Mouse (Mus musculus): ENCODE results near the gene Sorcs2. TPM values are rescaled to one million over a fixed set of nuclear protein-coding genes. Genes with fewer than 3 reads are reported as not detected.

The Sorcs2 gene
- total and polyA plus RNA-seq, 2 experiments from 2014 or later, result 12.4 to 50.3 TPM

DNA sequence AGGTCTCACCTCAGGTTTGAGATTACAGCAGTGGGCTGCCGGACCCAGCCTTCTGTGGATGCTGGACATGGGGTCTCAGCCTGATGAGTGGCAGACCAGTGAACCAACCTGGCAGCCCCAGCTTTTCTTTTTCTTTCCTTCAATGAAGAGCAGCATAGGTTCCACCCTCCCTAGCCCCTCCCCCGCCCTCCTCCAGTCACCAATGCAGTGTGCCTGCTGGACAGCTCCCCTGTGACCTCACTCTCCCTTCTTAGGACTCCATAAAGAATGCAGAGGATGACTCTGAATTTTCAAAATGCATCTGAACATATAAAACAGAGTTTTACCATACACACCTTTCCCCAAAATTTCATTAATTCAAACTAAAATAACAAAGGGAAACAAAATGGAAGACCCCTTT is 33.8 kb upstream of the Sorcs2 start:
- H3K27ac ChIP-seq, result no peak overlapping the region
- no peaks in the 10 kb centered on the region for H3K4me1 ChIP-seq (ENCODE audit: insufficient read depth, low read length)
- ATAC-seq (no peak), DNase-seq (ENCODE audit: low spot score) (no peak)
- no peak overlapping the region for H3K9ac ChIP-seq (replicated peaks; ENCODE audit: low read length)
- whole genome bisulfite sequencing, result 61% methylated on average over 2 of the region's 2 CpGs
- TF ChIP-seq CTCF (IDR thresholded peaks at IDR 0.05; ENCODE audit: low read depth), result no peak
- no peak overlapping the region for H3K4me2 ChIP-seq (ENCODE audit: low read depth, low read length)
- no peak overlapping the region for H3K4me3 ChIP-seq (ENCODE audit: low read length)
- H3K36me3 ChIP-seq (ENCODE audit: insufficient read depth, low read length), result no peaks in the 10 kb centered on the region
- H3K27me3 ChIP-seq (ENCODE audit: insufficient read depth, low read length), result no peaks in the 10 kb centered on the region
- H3K9me3 ChIP-seq (ENCODE audit: low read length), result no peaks in the 10 kb centered on the region

DNA sequence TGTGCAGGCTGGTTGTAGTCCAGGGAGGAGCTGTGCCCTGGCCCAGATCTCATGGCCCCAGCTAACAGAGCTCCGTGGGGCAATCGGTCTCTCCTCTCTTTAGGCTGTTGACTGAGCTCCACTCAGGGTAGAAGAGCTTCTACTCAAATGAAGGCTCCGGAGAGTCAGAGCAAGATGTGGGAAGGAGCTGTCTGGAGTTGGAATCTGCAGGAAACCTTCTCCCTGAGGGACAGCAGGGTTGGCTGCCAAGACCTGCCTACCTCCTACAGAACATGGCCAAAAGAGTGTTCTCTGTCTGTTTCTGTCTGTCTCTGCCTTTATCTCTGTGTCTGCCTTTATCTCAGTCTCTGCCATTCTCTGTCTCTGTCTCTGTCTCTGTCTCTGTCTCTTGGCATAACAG is 31.6 kb upstream of the Sorcs2 start:
- Histone ChIP-seq H3K27me3 (ENCODE audit: insufficient read depth, low read length) (no peaks in the 10 kb centered on the region), H3K4me1 (ENCODE audit: insufficient read depth, low read length) (no peaks in the 10 kb centered on the region), H3K36me3 (ENCODE audit: insufficient read depth, low read length) (no peaks in the 10 kb centered on the region), H3K4me2 (ENCODE audit: low read depth, low read length) (no peak overlapping the region), H3K9me3 (ENCODE audit: low read length) (no peaks in the 10 kb centered on the region), H3K27ac (no peak overlapping the region), H3K9ac (replicated peaks; ENCODE audit: low read length) (no peak overlapping the region), H3K4me3 (ENCODE audit: low read length) (no peak overlapping the region)
- no peak for DNase-seq (ENCODE audit: low spot score)
- WGBS, result 82% methylated on average over 3 of the region's 3 CpGs
- no peak for TF ChIP-seq CTCF (IDR thresholded peaks at IDR 0.05; ENCODE audit: low read depth)
- ATAC-seq, result no peak

DNA sequence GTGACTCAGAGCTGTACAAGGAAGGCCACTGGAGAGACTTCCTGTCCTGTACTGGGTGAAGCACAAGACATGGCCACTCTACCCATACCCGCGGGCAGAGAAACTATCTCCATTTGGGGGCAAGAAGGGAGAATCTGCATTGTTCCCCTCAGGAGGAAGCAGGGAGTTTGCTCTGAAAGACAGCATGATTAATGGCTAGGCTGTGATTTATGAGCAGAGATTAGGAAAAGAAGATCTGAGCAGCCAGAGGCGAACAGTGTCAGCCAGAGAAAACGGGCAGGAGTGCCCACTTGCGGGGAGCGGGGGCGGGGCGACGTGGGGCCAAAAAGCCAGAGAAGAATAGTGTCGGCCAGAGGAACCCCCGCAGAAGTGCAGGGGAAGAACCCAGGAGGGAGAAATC is 29.9 kb upstream of the Sorcs2 start:
- ATAC-seq (no peak), DNase-seq (ENCODE audit: low spot score) (no peak)
- no peaks in the 10 kb centered on the region for H3K27me3 ChIP-seq (ENCODE audit: insufficient read depth, low read length)
- WGBS, result 32% methylated on average over 11 of the region's 11 CpGs
- no peak overlapping the region for H3K9ac ChIP-seq (replicated peaks; ENCODE audit: low read length)
- H3K4me1 ChIP-seq (ENCODE audit: insufficient read depth, low read length), result no peaks in the 10 kb centered on the region
- H3K4me3 ChIP-seq (ENCODE audit: low read length), result no peak overlapping the region
- H3K27ac ChIP-seq, result no peak overlapping the region
- no peaks in the 10 kb centered on the region for H3K9me3 ChIP-seq (ENCODE audit: low read length)
- no peak for TF ChIP-seq CTCF (IDR thresholded peaks at IDR 0.05; ENCODE audit: low read depth)
- H3K36me3 ChIP-seq (ENCODE audit: insufficient read depth, low read length), result no peaks in the 10 kb centered on the region
- H3K4me2 ChIP-seq (ENCODE audit: low read depth, low read length), result no peak overlapping the region

DNA sequence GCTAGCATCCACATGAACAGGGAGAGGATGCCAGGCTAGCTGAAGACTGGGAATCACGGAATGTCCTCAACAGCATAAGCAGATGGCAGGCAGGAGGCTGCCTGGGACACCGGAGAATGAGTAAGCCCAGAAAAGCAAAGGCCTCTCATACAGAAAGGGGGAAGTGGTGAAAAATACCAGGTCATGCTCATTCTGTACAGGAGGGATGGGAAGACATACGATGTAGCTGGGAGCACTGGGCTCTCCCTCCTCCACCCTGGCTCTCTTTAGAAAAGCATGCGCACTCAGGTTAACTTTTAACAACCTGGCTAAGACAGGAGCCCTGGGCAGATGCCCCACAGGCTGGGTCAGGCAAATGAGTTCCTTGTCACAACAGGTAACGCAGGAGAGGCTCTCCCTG is 28.5 kb upstream of the Sorcs2 start:
- no peak for DNase-seq (ENCODE audit: low spot score)
- no peaks in the 10 kb centered on the region for H3K9me3 ChIP-seq (ENCODE audit: low read length)
- no peak overlapping the region for H3K9ac ChIP-seq (replicated peaks; ENCODE audit: low read length)
- H3K36me3 ChIP-seq (ENCODE audit: insufficient read depth, low read length), result no peaks in the 10 kb centered on the region
- H3K4me1 ChIP-seq (ENCODE audit: insufficient read depth, low read length), result no peaks in the 10 kb centered on the region
- H3K27ac ChIP-seq, result no peak overlapping the region
- no peak overlapping the region for H3K4me3 ChIP-seq (ENCODE audit: low read length)
- 80% methylated on average over 5 of the region's 5 CpGs for WGBS
- no peak overlapping the region for H3K4me2 ChIP-seq (ENCODE audit: low read depth, low read length)
- no peak for TF ChIP-seq CTCF (IDR thresholded peaks at IDR 0.05; ENCODE audit: low read depth)
- H3K27me3 ChIP-seq (ENCODE audit: insufficient read depth, low read length), result no peaks in the 10 kb centered on the region
- no peak for ATAC-seq

DNA sequence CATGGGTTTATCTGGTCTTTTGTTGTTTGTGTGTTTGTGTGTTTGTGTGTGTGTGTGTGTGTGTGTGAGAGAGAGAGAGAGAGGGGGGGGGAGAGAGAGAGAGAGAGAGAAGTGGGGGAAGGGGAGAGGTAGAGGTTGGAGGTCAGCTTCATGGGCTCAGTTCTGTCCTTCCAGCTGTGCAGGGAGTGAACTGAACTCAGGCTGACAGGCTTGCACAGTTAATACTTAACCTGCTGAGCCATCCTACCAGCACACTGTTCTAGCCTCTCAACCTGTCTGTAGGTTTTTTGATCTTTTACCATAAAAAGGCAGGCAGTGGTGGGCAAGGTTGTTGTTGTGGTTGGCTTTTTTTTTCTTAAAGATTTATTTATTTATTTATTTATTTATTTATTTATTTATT is 26.7 kb upstream of the Sorcs2 start:
- TF ChIP-seq CTCF (IDR thresholded peaks at IDR 0.05; ENCODE audit: low read depth), result no peak
- H3K9me3 ChIP-seq (ENCODE audit: low read length), result no peaks in the 10 kb centered on the region
- no peaks in the 10 kb centered on the region for H3K36me3 ChIP-seq (ENCODE audit: insufficient read depth, low read length)
- H3K4me3 ChIP-seq (ENCODE audit: low read length), result no peak overlapping the region
- no peak overlapping the region for H3K27ac ChIP-seq
- ATAC-seq, result no peak
- H3K27me3 ChIP-seq (ENCODE audit: insufficient read depth, low read length), result no peaks in the 10 kb centered on the region
- no peak overlapping the region for H3K9ac ChIP-seq (replicated peaks; ENCODE audit: low read length)
- no peaks in the 10 kb centered on the region for H3K4me1 ChIP-seq (ENCODE audit: insufficient read depth, low read length)
- DNase-seq (ENCODE audit: low spot score), result no peak
- no peak overlapping the region for H3K4me2 ChIP-seq (ENCODE audit: low read depth, low read length)

- Histone ChIP-seq H3K4me2 (ENCODE audit: low read depth, low read length) (no peak overlapping the region), H3K36me3 (ENCODE audit: insufficient read depth, low read length) (no peaks in the 10 kb centered on the region), H3K9me3 (ENCODE audit: low read length) (no peaks in the 10 kb centered on the region), H3K9ac (replicated peaks; ENCODE audit: low read length) (no peak overlapping the region), H3K27ac (no peak overlapping the region), H3K4me3 (ENCODE audit: low read length) (no peak overlapping the region), H3K4me1 (ENCODE audit: insufficient read depth, low read length) (no peaks in the 10 kb centered on the region), H3K27me3 (ENCODE audit: insufficient read depth, low read length) (no peaks in the 10 kb centered on the region)
- no peak for TF ChIP-seq CTCF (IDR thresholded peaks at IDR 0.05; ENCODE audit: low read depth)
- DNase-seq (ENCODE audit: low spot score), result no peak
- no peak for ATAC-seq
Observed at GRCm38 (mm10) chr5:36422689-36423088, 24.8 kb upstream of the Sorcs2 start.

DNA sequence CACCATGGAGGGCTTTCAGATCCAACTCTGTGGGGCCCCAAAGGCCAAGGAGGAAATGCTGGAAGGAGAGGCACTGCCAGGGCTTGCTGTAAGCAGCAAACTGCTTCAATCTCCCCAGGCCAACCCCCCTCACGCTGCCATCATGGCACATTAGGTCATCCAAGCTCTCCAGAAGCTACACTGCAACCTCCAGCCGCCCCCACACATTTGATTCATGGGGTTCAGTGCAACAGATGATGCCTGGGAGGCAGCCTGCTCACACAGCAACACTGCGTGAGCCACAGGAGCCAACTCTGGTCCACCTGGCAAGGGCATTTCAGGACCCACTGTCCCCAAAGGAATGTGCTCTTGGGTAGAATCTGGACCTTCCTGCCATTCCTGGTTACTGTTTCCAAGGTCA is 21.9 kb upstream of the Sorcs2 start:
- 64% methylated on average over 3 of the region's 3 CpGs for WGBS
- Histone ChIP-seq H3K4me2 (ENCODE audit: low read depth, low read length) (no peak overlapping the region), H3K4me1 (ENCODE audit: insufficient read depth, low read length) (no peaks in the 10 kb centered on the region), H3K4me3 (ENCODE audit: low read length) (no peak overlapping the region), H3K36me3 (ENCODE audit: insufficient read depth, low read length) (no peaks in the 10 kb centered on the region), H3K9me3 (ENCODE audit: low read length) (no peaks in the 10 kb centered on the region), H3K9ac (replicated peaks; ENCODE audit: low read length) (no peak overlapping the region), H3K27ac (no peak overlapping the region), H3K27me3 (ENCODE audit: insufficient read depth, low read length) (no peaks in the 10 kb centered on the region)
- TF ChIP-seq CTCF (IDR thresholded peaks at IDR 0.05; ENCODE audit: low read depth), result no peak
- no peak for DNase-seq (ENCODE audit: low spot score)
- no peak for ATAC-seq
